Mouse (Mus musculus) limb, embryonic 15.5 days (tissue): ENCODE measurements around the gene Sfxn1. TPM values are rescaled to one million over a fixed set of nuclear protein-coding genes. Genes with fewer than 3 reads are reported as not detected.

Experiments used
- ATAC-seq: fragments of 200-750 bp; cut with Nextera tagmentation; 2 replicates; pipeline ENCODE4 v1.8.0; 2017; ENCODE audit warnings: low read depth, moderate TSS enrichment; ENCODE audit not compliant: insufficient number of reproducible peaks, low FRiP score, low TSS enrichment
- H3K27ac ChIP-seq: fragments of 300-500 bp; sonication (generic); 2 replicates; pipeline ENCODE4 v1.5.1; 2015; ENCODE audit warnings: moderate library complexity, mild to moderate bottlenecking, inconsistent platforms
- H3K27me3 ChIP-seq: fragments of 300-500 bp; sonication (generic); 2 replicates; pipeline ENCODE4 v1.6.1; 2015; ENCODE audit warnings: inconsistent platforms
- H3K36me3 ChIP-seq: fragments of 300-500 bp; sonication (generic); 2 replicates; pipeline ENCODE4 v1.6.1; 2015; ENCODE audit warnings: inconsistent platforms
- H3K4me1 ChIP-seq: fragments of 300-500 bp; sonication (generic); 2 replicates; pipeline ENCODE4 v1.6.1; 2015; ENCODE audit warnings: inconsistent platforms
- H3K4me2 ChIP-seq: fragments of 300-500 bp; sonication (generic); 2 replicates; pipeline ENCODE4 v1.6.1; 2015; ENCODE audit warnings: mild to moderate bottlenecking, inconsistent platforms
- H3K4me3 ChIP-seq: fragments of 300-500 bp; sonication (generic); 2 replicates; pipeline ENCODE4 v1.5.1; 2015; ENCODE audit warnings: mild to moderate bottlenecking, inconsistent platforms
- H3K9ac ChIP-seq: fragments of 300-500 bp; sonication (generic); 2 replicates; pipeline ENCODE4 v1.6.1; 2015; ENCODE audit warnings: inconsistent platforms
- H3K9me3 ChIP-seq: fragments of 300-500 bp; sonication (generic); 2 replicates; pipeline ENCODE4 v1.6.1; 2016; ENCODE audit warnings: inconsistent platforms
- WGBS: fragments of 180-500 bp; shearing (Covaris S2); methylation state at CpG from one replicate; pipeline ENCODE4 v1.1.7; 2015; 5-methylcytosine and 5-hydroxymethylcytosine counted together
- polyA plus RNA-seq: library from polyadenylated mRNA; unstranded; fragments of >200 nt; fragmentation: Nextera tagmentation; extraction: Ambion mirVana; gene quantifications from 2 replicates; pipeline ENCODE4 v1.2.1, GENCODE M21; 2015

The Sfxn1 gene
- polyA plus RNA-seq, 1 experiment from 2014 or later = 46.3 TPM

DNA sequence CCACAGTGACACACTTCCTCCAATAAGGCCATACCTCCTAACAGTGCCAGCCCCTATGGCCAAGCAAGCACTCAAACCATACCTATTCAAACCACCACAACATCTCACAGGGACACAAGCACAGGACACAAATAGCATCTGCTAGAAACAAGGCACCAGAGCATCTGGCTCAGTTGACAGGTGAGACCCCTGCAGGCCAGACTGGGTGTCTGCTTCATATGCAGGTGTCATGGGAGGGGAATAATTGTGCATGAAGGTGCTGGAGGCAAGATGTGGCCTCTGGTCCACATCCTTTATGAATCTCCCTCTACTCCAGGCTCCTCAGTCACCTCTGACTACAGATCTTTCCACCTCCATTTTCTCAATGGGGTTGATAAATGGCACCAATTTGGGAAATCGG lies 80.8 kb downstream of the Sfxn1 start:
- H3K27ac ChIP-seq = no peak overlapping the region
- no peak overlapping the region for H3K9ac ChIP-seq
- ATAC-seq = no peak
- no peak overlapping the region for H3K4me3 ChIP-seq
- no peaks in the 10 kb centered on the region for H3K9me3 ChIP-seq
- H3K4me2 ChIP-seq = no peak overlapping the region
- no peaks in the 10 kb centered on the region for H3K27me3 ChIP-seq
- H3K36me3 ChIP-seq = no peaks in the 10 kb centered on the region
- WGBS = 88% methylated on average over 1 of the region's 1 CpGs
- no peaks in the 10 kb centered on the region for H3K4me1 ChIP-seq

DNA sequence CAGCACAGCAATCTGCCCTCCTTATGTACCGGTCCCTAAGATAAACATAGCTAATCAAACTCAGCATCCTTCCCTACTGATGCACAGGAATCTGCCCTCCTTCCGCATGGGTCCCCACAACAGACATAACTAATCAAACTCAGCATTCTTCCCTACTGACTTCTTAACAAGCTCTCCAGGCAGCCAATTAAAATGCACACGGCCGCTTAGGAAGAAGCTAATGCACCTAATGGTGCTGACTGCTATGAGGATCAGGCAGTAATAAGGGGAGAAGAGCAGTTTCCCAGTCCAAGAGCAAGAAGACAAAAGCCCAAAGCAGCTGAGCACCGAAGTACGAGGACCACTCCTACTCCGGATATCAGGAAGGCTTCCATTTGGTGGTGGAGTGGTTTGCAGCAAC lies 81.2 kb downstream of the Sfxn1 start:
- Histone ChIP-seq H3K27me3 (no peaks in the 10 kb centered on the region), H3K4me2 (no peak overlapping the region), H3K4me1 (no peaks in the 10 kb centered on the region), H3K27ac (no peak overlapping the region), H3K4me3 (no peak overlapping the region), H3K9me3 (no peaks in the 10 kb centered on the region), H3K9ac (no peak overlapping the region), H3K36me3 (no peaks in the 10 kb centered on the region)
- ATAC-seq = no peak
- 54% methylated on average over 7 of the region's 7 CpGs for WGBS

- Histone ChIP-seq H3K9ac (no peak overlapping the region), H3K4me1 (no peaks in the 10 kb centered on the region), H3K9me3 (no peaks in the 10 kb centered on the region), H3K4me3 (no peak overlapping the region), H3K4me2 (no peak overlapping the region), H3K27ac (no peak overlapping the region), H3K27me3 (no peaks in the 10 kb centered on the region), H3K36me3 (no peaks in the 10 kb centered on the region)
- no peak for ATAC-seq
- WGBS = 31% methylated on average over 9 of the region's 9 CpGs
Measured at GRCm38 (mm10) chr13:54153672-54154218, 82.1 kb downstream of the Sfxn1 start.

GRCm38 (mm10) chr13:54155822-54156221 lies 84.2 kb downstream of the Sfxn1 start:
- Histone ChIP-seq H3K27me3 (no peaks in the 10 kb centered on the region), H3K9ac (no peak overlapping the region), H3K4me2 (no peak overlapping the region), H3K27ac (no peak overlapping the region), H3K4me3 (no peak overlapping the region), H3K4me1 (no peaks in the 10 kb centered on the region), H3K36me3 (no peaks in the 10 kb centered on the region), H3K9me3 (no peaks in the 10 kb centered on the region)
- WGBS = 75% methylated on average over 2 of the region's 2 CpGs
- ATAC-seq = no peak

Other genes starting within 250 kb of the Sfxn1 start
- 0.16 and 0.28 TPM in 2 replicates for gene Drd1, start 16.2 kb upstream of the Sfxn1 start, polyA plus RNA-seq
- gene Hrh2, start 120.3 kb downstream of the Sfxn1 start, polyA plus RNA-seq = 0.10 TPM in 1 of 2 replicates, not detected in the other